Mouse (Mus musculus) spleen, postnatal 10 days (tissue): Measurements from ENCODE around the gene Nf2.

Source experiments
- DNase-seq, 2 experiments: peaks; one replicate each; pipeline ENCODE4 v3.0.0; 2021 to 2022; ENCODE audit warnings: low spot score in 2 of 2

Nf2 gene

GRCm38 (mm10) chr11:4746733-4747132 is 102.6 kb downstream of the Nf2 start, which contains the start of gene Cabp7:
Gene Cabp7 (minus strand): TSS chr11:4746778.
- DNase-seq: no peak

- DNase-seq: no peak
These were observed 103.4 kb downstream of the Nf2 start for GRCm38 (mm10) chr11:4745969-4746368.

- DNase-seq: no peak
These were observed 104.6 kb downstream of the Nf2 start for GRCm38 (mm10) chr11:4744691-4745090.

- no peak for DNase-seq
These were observed 108.6 kb downstream of the Nf2 start for GRCm38 (mm10) chr11:4740785-4741184.

GRCm38 (mm10) chr11:4738719-4739118 is 110.6 kb downstream of the Nf2 start:
- DNase-seq: no peak

GRCm38 (mm10) chr11:4737682-4738081 is 111.7 kb downstream of the Nf2 start:
- DNase-seq: no peak

GRCm38 (mm10) chr11:4736355-4736754 is 113.0 kb downstream of the Nf2 start:
- no peak for DNase-seq

- DNase-seq: no peak
These were observed 115.2 kb downstream of the Nf2 start for GRCm38 (mm10) chr11:4734179-4734578.

- no peak for DNase-seq
These were observed 117.6 kb downstream of the Nf2 start for GRCm38 (mm10) chr11:4731781-4732180.

- no peak for DNase-seq
These were observed 118.4 kb downstream of the Nf2 start for GRCm38 (mm10) chr11:4730913-4731312.

- DNase-seq: no peak
These were observed 119.2 kb downstream of the Nf2 start for GRCm38 (mm10) chr11:4730096-4730495.

GRCm38 (mm10) chr11:4729603-4730002 is 119.7 kb downstream of the Nf2 start:
- DNase-seq: peak in 1 of 2 experiments; percentile 41

GRCm38 (mm10) chr11:4721728-4722127 is 127.6 kb downstream of the Nf2 start:
- DNase-seq: no peak

GRCm38 (mm10) chr11:4720900-4721580 is 128.3 kb downstream of the Nf2 start:
- no peak for DNase-seq

GRCm38 (mm10) chr11:4720393-4720792 is 128.9 kb downstream of the Nf2 start:
- no peak for DNase-seq

- no peak for DNase-seq
These were observed 129.4 kb downstream of the Nf2 start for GRCm38 (mm10) chr11:4719961-4720360.

GRCm38 (mm10) chr11:4718548-4718947 is 130.8 kb downstream of the Nf2 start:
- no peak for DNase-seq

- no peak for DNase-seq
These were observed 132.7 kb downstream of the Nf2 start for GRCm38 (mm10) chr11:4716530-4717236.
